Mouse (Mus musculus): ENCODE measurements around the gene Trim80. TPM values are rescaled to one million over a fixed set of nuclear protein-coding genes. Genes with fewer than 3 reads are reported as not detected.

The Trim80 gene
- polyA plus RNA-seq, 1 experiment from 2014 or later, result not detected

GRCm38 (mm10) chr11:115419531-115420237 lies 20.7 kb upstream of the Trim80 start, which contains the start of the genes Atp5h and Kctd2:
Gene Atp5h (minus strand): TSS chr11:115419962.
Gene Kctd2 (plus strand): TSS chr11:115420128.
- H3K9me3 ChIP-seq, result no peaks in the 10 kb centered on the region
- WGBS, result 1% methylated on average over 56 of the region's 56 CpGs
- peak within 1 kb of the TSS; percentile 99 for H3K4me3 ChIP-seq
- peak within 1 kb of the TSS; percentile 76 for H3K27ac ChIP-seq
- peaks cover 23% of the 10 kb centered on the region for H3K4me1 ChIP-seq
- ATAC-seq (ENCODE audit: low FRiP score, low read depth), result peak; percentile 96
- H3K36me3 ChIP-seq, result peaks cover 42% of the 10 kb centered on the region
- H3K27me3 ChIP-seq (replicated peaks), result no peaks in the 10 kb centered on the region
- peak within 1 kb of the TSS; percentile 98 for H3K9ac ChIP-seq
- peak within 1 kb of the TSS; percentile 98 for H3K4me2 ChIP-seq (replicated peaks)

- Histone ChIP-seq H3K9ac (peak overlapping the region; percentile 98), H3K4me1 (peaks cover 23% of the 10 kb centered on the region), H3K36me3 (peaks cover 42% of the 10 kb centered on the region), H3K27ac (peak overlapping the region; percentile 76), H3K9me3 (no peaks in the 10 kb centered on the region), H3K27me3 (replicated peaks) (no peaks in the 10 kb centered on the region), H3K4me3 (peak overlapping the region; percentile 99), H3K4me2 (replicated peaks) (peak overlapping the region; percentile 98)
- WGBS, result 3% methylated on average over 45 of the region's 45 CpGs
- peak; percentile 72 for ATAC-seq (ENCODE audit: low FRiP score, low read depth)
Measured at GRCm38 (mm10) chr11:115420336-115421190, 19.8 kb upstream of the Trim80 start.

DNA sequence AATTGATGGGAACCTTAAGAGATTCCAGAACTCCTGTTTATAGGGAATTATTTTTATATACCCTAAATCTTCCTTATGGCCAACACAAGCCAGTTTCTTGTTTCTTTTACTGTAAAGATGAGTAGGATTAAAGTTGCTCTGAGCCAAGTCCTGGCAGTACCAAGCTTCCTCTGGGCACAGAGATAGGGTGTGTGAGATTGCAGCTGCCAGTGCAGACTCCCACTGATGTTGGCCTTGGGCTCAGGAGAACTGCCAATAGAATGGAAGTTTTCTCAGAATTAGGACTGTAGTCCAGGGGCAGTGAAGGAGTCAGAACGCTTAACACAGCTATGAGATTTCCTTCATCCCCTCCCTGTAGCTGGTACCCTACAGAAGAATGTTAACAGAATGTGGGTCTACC lies 19.0 kb upstream of the Trim80 start:
- no peak overlapping the region; the same call in 1 of the 2 replicates for H3K4me3 ChIP-seq
- H3K9ac ChIP-seq, result peak overlapping the region; percentile 98; the same call in 1 of the 2 replicates
- peak overlapping the region; percentile 98 for H3K4me2 ChIP-seq (replicated peaks)
- H3K9me3 ChIP-seq, result no peaks in the 10 kb centered on the region
- ATAC-seq (ENCODE audit: low FRiP score, low read depth), result no peak
- no peak overlapping the region for H3K27ac ChIP-seq
- H3K27me3 ChIP-seq (replicated peaks), result no peaks in the 10 kb centered on the region
- WGBS, result 76% methylated on average over 1 of the region's 1 CpGs
- peaks cover 23% of the 10 kb centered on the region for H3K4me1 ChIP-seq
- H3K36me3 ChIP-seq, result peaks cover 41% of the 10 kb centered on the region

- H3K4me1 ChIP-seq, result peaks cover 23% of the 10 kb centered on the region
- peaks cover 39% of the 10 kb centered on the region for H3K36me3 ChIP-seq
- H3K4me3 ChIP-seq, result no peak overlapping the region
- H3K27me3 ChIP-seq (replicated peaks), result no peaks in the 10 kb centered on the region
- ATAC-seq (ENCODE audit: low FRiP score, low read depth), result no peak
- H3K9me3 ChIP-seq, result no peaks in the 10 kb centered on the region
- H3K27ac ChIP-seq, result no peak overlapping the region
- no peak overlapping the region for H3K9ac ChIP-seq
- 0 out of 2 replicates have a peak overlapping the region, but pooled peaks have one; percentile 16 for H3K4me2 ChIP-seq (replicated peaks)
- WGBS, result 93% methylated on average over 16 of the region's 16 CpGs
Measured at GRCm38 (mm10) chr11:115421972-115422371, 18.4 kb upstream of the Trim80 start.

DNA sequence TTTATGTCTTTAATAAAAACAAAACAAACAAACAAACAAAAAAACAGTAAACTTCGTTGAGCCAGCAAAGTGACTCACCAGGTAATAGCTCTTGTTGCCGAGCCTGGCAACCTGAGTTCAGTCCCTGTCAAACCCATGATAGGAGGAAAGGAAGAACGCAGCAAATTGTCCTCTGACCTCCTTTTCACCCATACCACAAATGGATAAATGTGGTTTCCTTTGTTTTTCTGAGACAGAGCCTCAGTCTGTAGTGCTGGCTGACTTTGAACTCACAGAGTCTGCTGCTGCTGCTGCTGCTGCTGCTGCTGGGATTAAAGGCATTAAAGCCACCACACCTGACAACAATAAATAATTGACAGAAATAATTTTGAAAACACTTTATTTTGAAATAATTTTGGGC lies 17.3 kb upstream of the Trim80 start:
- H3K9ac ChIP-seq, result no peak overlapping the region
- no peak overlapping the region for H3K27ac ChIP-seq
- no peaks in the 10 kb centered on the region for H3K27me3 ChIP-seq (replicated peaks)
- no peaks in the 10 kb centered on the region for H3K9me3 ChIP-seq
- 76% methylated on average over 3 of the region's 3 CpGs for WGBS
- no peak for ATAC-seq (ENCODE audit: low FRiP score, low read depth)
- no peak overlapping the region for H3K4me3 ChIP-seq
- H3K4me2 ChIP-seq (replicated peaks), result no peak overlapping the region
- peaks cover 23% of the 10 kb centered on the region for H3K4me1 ChIP-seq
- H3K36me3 ChIP-seq, result peaks cover 32% of the 10 kb centered on the region

DNA sequence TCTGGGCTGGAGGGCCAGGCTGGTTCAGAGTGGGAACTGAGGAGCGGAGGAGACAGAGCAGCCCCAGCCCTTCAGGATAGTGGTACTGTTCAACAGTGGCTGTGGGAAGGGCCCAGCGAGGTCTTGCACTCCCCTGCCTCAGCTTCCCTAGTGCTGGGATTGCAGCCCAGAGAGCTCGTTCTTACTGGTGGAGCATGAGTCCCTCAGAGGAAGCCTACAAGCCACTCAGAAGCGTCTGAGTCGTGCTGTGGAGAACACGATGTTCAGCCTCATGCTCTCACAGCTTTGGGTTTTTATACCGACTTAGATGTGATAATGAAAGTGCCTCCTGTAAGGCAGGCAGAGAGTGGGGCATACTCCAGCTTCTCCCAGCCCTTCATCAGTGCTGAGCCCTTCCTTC lies 15.7 kb upstream of the Trim80 start:
- H3K27me3 ChIP-seq (replicated peaks), result no peaks in the 10 kb centered on the region
- no peak for ATAC-seq (ENCODE audit: low FRiP score, low read depth)
- H3K4me3 ChIP-seq, result no peak overlapping the region
- no peaks in the 10 kb centered on the region for H3K9me3 ChIP-seq
- H3K36me3 ChIP-seq, result peaks cover 44% of the 10 kb centered on the region
- H3K27ac ChIP-seq, result no peak overlapping the region
- peaks cover 13% of the 10 kb centered on the region for H3K4me1 ChIP-seq
- H3K9ac ChIP-seq, result no peak overlapping the region
- 81% methylated on average over 7 of the region's 7 CpGs for WGBS
- H3K4me2 ChIP-seq (replicated peaks), result no peak overlapping the region

DNA sequence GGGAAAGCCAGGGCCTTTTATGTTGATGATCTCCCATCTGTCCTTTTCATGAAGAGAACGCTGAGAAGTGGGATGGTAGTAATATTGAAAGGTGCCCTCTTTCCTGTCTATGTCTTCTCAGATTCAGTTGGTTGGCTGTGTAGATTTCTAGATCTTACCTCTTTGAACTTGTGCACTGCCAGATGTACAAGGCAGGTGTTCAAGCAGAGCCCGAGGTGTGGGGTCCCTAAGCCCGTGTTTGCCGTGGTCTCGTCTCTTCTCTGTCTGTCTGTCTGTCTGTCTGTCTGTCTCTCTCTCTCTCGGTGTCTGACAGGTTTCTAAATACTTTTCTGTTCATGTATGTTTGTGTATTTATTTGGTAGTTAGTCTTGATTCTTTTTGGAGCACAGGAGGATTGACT lies 14.7 kb upstream of the Trim80 start:
- Histone ChIP-seq H3K9ac (no peak overlapping the region), H3K36me3 (peaks cover 54% of the 10 kb centered on the region), H3K4me1 (peaks cover 10% of the 10 kb centered on the region), H3K27ac (no peak overlapping the region), H3K27me3 (replicated peaks) (no peaks in the 10 kb centered on the region), H3K4me2 (replicated peaks) (no peak overlapping the region), H3K9me3 (no peaks in the 10 kb centered on the region), H3K4me3 (no peak overlapping the region)
- no peak for ATAC-seq (ENCODE audit: low FRiP score, low read depth)
- 83% methylated on average over 6 of the region's 6 CpGs for WGBS

DNA sequence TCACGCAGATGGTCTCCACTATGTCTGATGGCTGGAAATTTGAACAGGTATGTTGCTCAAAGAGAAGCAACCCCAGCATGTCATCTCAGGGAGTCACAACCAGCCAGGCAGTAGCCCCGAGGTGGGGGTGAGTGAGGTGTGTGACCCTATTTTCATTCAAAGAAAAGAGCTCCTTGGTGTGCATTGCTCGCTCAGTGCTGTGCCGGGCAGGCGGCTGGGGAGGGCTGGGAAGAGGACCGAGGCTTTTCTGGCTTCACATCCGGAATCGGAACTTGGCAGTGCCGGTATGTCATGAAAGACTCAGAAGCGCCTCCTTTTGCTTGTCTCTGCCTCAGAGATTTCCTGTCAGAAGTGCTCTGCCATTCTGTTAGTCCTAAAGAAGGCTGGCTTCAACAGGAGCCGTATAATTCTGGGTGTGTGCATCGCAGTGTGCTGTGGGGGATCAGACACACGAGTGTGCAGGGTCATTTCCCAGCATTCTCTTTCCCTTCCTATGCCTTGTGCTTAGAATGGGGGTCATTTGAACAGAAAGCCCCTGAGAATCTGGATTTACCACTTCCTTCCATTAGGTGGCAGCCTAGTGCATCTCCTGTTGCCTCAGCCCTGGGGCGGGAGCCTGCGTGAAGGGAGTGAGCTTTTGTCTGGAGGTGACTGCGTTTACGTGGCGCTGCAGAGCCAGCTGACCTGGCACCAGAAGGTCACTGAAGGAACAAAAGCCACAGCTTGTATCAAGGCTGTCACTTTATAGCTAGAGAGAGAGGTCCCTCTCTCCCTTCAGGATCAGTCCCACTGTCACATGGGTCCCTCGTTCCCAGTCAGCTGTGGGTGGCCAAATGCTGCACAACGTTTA lies 12.6 kb upstream of the Trim80 start:
- Histone ChIP-seq H3K27ac (no peak overlapping the region; the same call in 1 of the 2 replicates), H3K4me1 (no peaks in the 10 kb centered on the region; the same call in 1 of the 2 replicates), H3K9ac (no peak overlapping the region), H3K4me3 (no peak overlapping the region), H3K27me3 (replicated peaks) (no peaks in the 10 kb centered on the region), H3K4me2 (replicated peaks) (peak overlapping the region; percentile 32), H3K36me3 (peaks cover 66% of the 10 kb centered on the region), H3K9me3 (no peaks in the 10 kb centered on the region)
- ATAC-seq (ENCODE audit: low FRiP score, low read depth), result peak; percentile 56; the same call in 1 of the 2 replicates
- WGBS, result 35% methylated on average over 20 of the region's 20 CpGs

DNA sequence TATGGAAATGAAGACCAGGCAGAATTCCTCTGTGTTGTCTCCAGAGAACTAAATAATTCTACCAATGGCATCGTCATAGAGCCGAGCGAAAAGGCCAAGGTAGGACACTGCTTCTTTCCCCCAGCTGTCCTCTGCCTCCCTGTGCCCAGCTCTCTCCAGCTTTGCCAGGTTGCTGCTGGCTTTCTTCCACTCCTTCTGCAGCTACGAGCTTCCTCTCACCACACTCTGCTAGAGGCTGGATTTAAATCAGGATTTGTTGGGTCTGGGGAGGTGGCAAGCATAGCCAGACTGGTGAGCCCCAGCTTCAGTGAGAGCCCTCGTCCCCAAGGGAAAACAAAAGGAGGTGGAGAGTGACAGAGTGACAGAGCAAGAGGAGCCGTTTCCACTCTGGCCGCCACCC lies 11.0 kb upstream of the Trim80 start:
- Histone ChIP-seq H3K4me1 (no peaks in the 10 kb centered on the region; the same call in 1 of the 2 replicates), H3K27me3 (replicated peaks) (no peaks in the 10 kb centered on the region), H3K27ac (no peak overlapping the region), H3K4me2 (replicated peaks) (no peak overlapping the region), H3K9ac (no peak overlapping the region), H3K9me3 (no peaks in the 10 kb centered on the region), H3K36me3 (peaks cover 66% of the 10 kb centered on the region), H3K4me3 (no peak overlapping the region)
- 92% methylated on average over 7 of the region's 7 CpGs for WGBS
- ATAC-seq (ENCODE audit: low FRiP score, low read depth), result no peak

GRCm38 (mm10) chr11:115430561-115430960 lies 9.8 kb upstream of the Trim80 start:
- Histone ChIP-seq H3K4me1 (peaks cover 3% of the 10 kb centered on the region), H3K27me3 (replicated peaks) (no peaks in the 10 kb centered on the region), H3K4me3 (no peak overlapping the region), H3K36me3 (peaks cover 55% of the 10 kb centered on the region), H3K9me3 (no peaks in the 10 kb centered on the region), H3K9ac (no peak overlapping the region), H3K27ac (no peak overlapping the region), H3K4me2 (replicated peaks) (no peak overlapping the region)
- WGBS, result 94% methylated on average over 6 of the region's 6 CpGs
- ATAC-seq (ENCODE audit: low FRiP score, low read depth), result no peak

GRCm38 (mm10) chr11:115432814-115433213 lies 7.5 kb upstream of the Trim80 start:
- 82% methylated on average over 4 of the region's 4 CpGs for WGBS
- H3K9me3 ChIP-seq, result no peaks in the 10 kb centered on the region

More at GRCm38 (mm10) chr11:115432814-115433213, 7.5 kb upstream of the Trim80 start:
- Histone ChIP-seq H3K9ac (no peak overlapping the region), H3K4me3 (no peak overlapping the region), H3K36me3 (peaks cover 44% of the 10 kb centered on the region), H3K27me3 (replicated peaks) (no peaks in the 10 kb centered on the region), H3K4me2 (replicated peaks) (no peak overlapping the region), H3K4me1 (peaks cover 13% of the 10 kb centered on the region), H3K27ac (no peak overlapping the region)
- no peak for ATAC-seq (ENCODE audit: low FRiP score, low read depth)

Measured in neural tube, embryonic 12.5 days (tissue).